8 mouse cellular contexts compared by ENCODE assay signal in genomic region chr10:12867733-12868188, GRCm38 (mm10). TPM values are rescaled to one million over a fixed set of nuclear protein-coding genes. Genes with fewer than 3 reads are reported as not detected.
DNase-seq lines count a peak whose midpoint lies in the region; ATAC-seq and TF ChIP-seq lines count a peak whose summit lies in the region.

No protein-coding gene starts in this region.

- H3K9ac ChIP-seq in heart, embryonic 13.5 days, result peak overlapping the region; percentile 95
- peak overlapping the region; percentile 41 for H3K9ac ChIP-seq in MEL (ENCODE audit: control insufficient read depth, low read depth, low read length, poor library complexity, severe bottlenecking)

- no peaks in the 10 kb centered on the region; the same call in 1 of the 2 replicates for H3K79me2 ChIP-seq in MEL (ENCODE audit: control insufficient read depth, insufficient read depth, low read length, poor library complexity)

- H3K4me1 ChIP-seq in heart, embryonic 13.5 days, result peaks cover 40% of the 10 kb centered on the region
- 0 out of 4 replicates have a peak, but pooled peaks cover 0 to 4% of the 10 kb centered on the region in 2 experiments for H3K4me1 ChIP-seq in MEL (ENCODE audit: control insufficient read depth in 1 of 2, insufficient read depth in 2 of 2, low read length in 2 of 2)

- TF ChIP-seq EP300 in MEL (IDR thresholded peaks at IDR 0.05; ENCODE audit: low read depth in 1 of 2, low read length in 2 of 2), result no peak

- ATAC-seq in heart, embryonic 13.5 days (ENCODE audit: extremely low read depth, insufficient number of reproducible peaks, low FRiP score, low TSS enrichment), result no peak
- ATAC-seq in megakaryocyte-erythroid progenitor cell, adult 5-6 weeks (replicated peaks; ENCODE audit: low FRiP score, low TSS enrichment, poor library complexity, severe bottlenecking), result 0 out of 2 replicates have a peak, but pooled peaks have one; percentile 4

- H3K36me3 ChIP-seq in heart, embryonic 13.5 days, result no peaks in the 10 kb centered on the region
- 0 out of 4 replicates have a peak, but pooled peaks cover 0 to 2% of the 10 kb centered on the region in 2 experiments for H3K36me3 ChIP-seq in MEL (ENCODE audit: control insufficient read depth in 1 of 2, insufficient read depth in 2 of 2, low read length in 2 of 2)

- peak overlapping the region; percentile 78 for H3K4me3 ChIP-seq in heart, embryonic 13.5 days
- H3K4me3 ChIP-seq in MEL (ENCODE audit: control insufficient read depth in 1 of 2, insufficient read depth in 1 of 2, low read depth in 2 of 2, low read length in 2 of 2), result peak overlapping the region; percentile 55 to 96

- peak overlapping the region; percentile 93 for H3K27ac ChIP-seq in heart, embryonic 13.5 days (replicated peaks)
- peak overlapping the region; percentile 15 for H3K27ac ChIP-seq in MEL (ENCODE audit: control insufficient read depth, low read depth, low read length)

- no peak; a peak in 1 of 4 replicates for TF ChIP-seq POLR2A in MEL (IDR thresholded peaks at IDR 0.05; ENCODE audit: control insufficient read depth in 1 of 2, insufficient read depth in 1 of 2, low read depth in 1 of 2, low read length in 2 of 2, poor library complexity in 1 of 2)

- 0% methylated on average over 12 of the region's 12 CpGs for WGBS in heart, embryonic 13.5 days

- TF ChIP-seq CTCF in MEL (IDR thresholded peaks at IDR 0.05 in 2 of 3, conservative IDR thresholded peaks at IDR 0.05 in 1 of 3; ENCODE audit: control insufficient read depth in 1 of 3, insufficient read depth in 1 of 3, low read depth in 2 of 3, low read length in 3 of 3, poor library complexity in 1 of 3, severe bottlenecking in 1 of 3), result no peak

- DNase-seq in heart, postnatal 14 days, result no peak
- no peak for DNase-seq in MEL (ENCODE audit: low read depth, low spot score)
- peak; percentile 66 for DNase-seq in gonadal fat pad, adult 2 months (ENCODE audit: low read depth)
- DNase-seq in left cerebral cortex, adult 11 months (ENCODE audit: low spot score), result no peak
- DNase-seq in cerebellum, postnatal 10 days, result no peak
- DNase-seq in left cerebral cortex, adult 9 months (ENCODE audit: low spot score in 2 of 2), result no peak

- H3K4me2 ChIP-seq in heart, embryonic 13.5 days, result peak overlapping the region; percentile 88

- no peak for TF ChIP-seq RAD21 in MEL (IDR thresholded peaks at IDR 0.05; ENCODE audit: low read depth, low read length)

- H3K9me3 ChIP-seq in heart, embryonic 13.5 days, result no peaks in the 10 kb centered on the region
- H3K9me3 ChIP-seq in MEL (replicated peaks; ENCODE audit: insufficient read depth, low read length), result no peaks in the 10 kb centered on the region

- H3K27me3 ChIP-seq in heart, embryonic 13.5 days (replicated peaks), result no peaks in the 10 kb centered on the region
- H3K27me3 ChIP-seq in MEL (ENCODE audit: control insufficient read depth in 1 of 2, insufficient read depth in 2 of 2, low read length in 2 of 2), result no peaks in the 10 kb centered on the region

- intact Hi-C loops in heart, postnatal 14 days (cut with DNase I), result loop anchor here (2.0 to 5.0 kb wide), 4 partner anchors 55 to 175 kb away; no protein-coding TSS in a partner anchor

TF ChIP-seq in MEL, 35 proteins besides CTCF, POLR2A, EP300 and RAD21:
- TF ChIP-seq TBP (IDR thresholded peaks at IDR 0.05; ENCODE audit: low read depth, low read length), result no peak
- TF ChIP-seq USF1 (IDR thresholded peaks at IDR 0.05; ENCODE audit: low read depth, low read length), result no peak
- no peak for TF ChIP-seq MYC (IDR thresholded peaks at IDR 0.05; ENCODE audit: low read depth, low read length)
- 0 out of 2 replicates have a peak, but pooled peaks have one; percentile 20 for TF ChIP-seq NRF1 (IDR thresholded peaks at IDR 0.05; ENCODE audit: insufficient read depth, low read depth, low read length, poor library complexity, severe bottlenecking)
- no peak for TF ChIP-seq POLR2AphosphoS5 (IDR thresholded peaks at IDR 0.05; ENCODE audit: borderline replicate concordance, low read depth, low read length)
- TF ChIP-seq SIN3A (IDR thresholded peaks at IDR 0.05; ENCODE audit: low read length), result no peak; the same call in 1 of the 2 replicates
- no peak for TF ChIP-seq USF2 (IDR thresholded peaks at IDR 0.05; ENCODE audit: borderline replicate concordance in 1 of 2, insufficient read depth in 1 of 2, low read depth in 1 of 2, low read length in 2 of 2)
- peak; percentile 13; the same call in 1 of the 2 replicates for TF ChIP-seq MXI1 (IDR thresholded peaks at IDR 0.05; ENCODE audit: low read depth, low read length)

RNA-seq across cellular contexts. Expression of gene Utrn, which starts 1.4 kb away (rescaled TPM):
- polyA plus RNA-seq in heart, embryonic 13.5 days (2015; fragmentation: Nextera tagmentation; extraction: Ambion mirVana), result 55.0 and 55.8 TPM in 2 replicates
- total RNA-seq in heart, postnatal 14 days (2021), result 10 to 100 TPM; 69.6 to 72.4 TPM
- 2.3 and 3.4 TPM in 2 replicates for total RNA-seq in MEL (2012; rRNA removed)
- 1 to 10 TPM in 1 of 2 experiments, not detected in 1; 4.3 TPM for polyA plus RNA-seq in MEL (2012; ENCODE audit: insufficient read depth in 1 of 2, insufficient read length in 2 of 2, low read depth in 1 of 2, low replicate concordance in 2 of 2, missing spikeins in 1 of 2)
- 30.2 and 31.9 TPM in 2 replicates for polyA plus RNA-seq in gonadal fat pad, adult 2 months (2012; rRNA removed)
- 22.7 and 27.6 TPM in 2 replicates for total RNA-seq in megakaryocyte-erythroid progenitor cell, adult 5-6 weeks (2014; fragmentation: Nextera tagmentation)
- total RNA-seq in megakaryocyte-erythroid progenitor cell, adult 5-6 weeks (2017), result 17.9 and 24.2 TPM in 2 replicates
